Mouse (Mus musculus) urinary bladder, postnatal 36 days (tissue): ENCODE results near the gene Flywch2.

ENCODE experiments used
- DNase-seq, 2 experiments: peaks; one replicate each; pipeline ENCODE4 v3.0.0; 2022; ENCODE audit warnings: low spot score in 2 of 2, mixed read lengths in 1 of 2

Flywch2 gene

DNA sequence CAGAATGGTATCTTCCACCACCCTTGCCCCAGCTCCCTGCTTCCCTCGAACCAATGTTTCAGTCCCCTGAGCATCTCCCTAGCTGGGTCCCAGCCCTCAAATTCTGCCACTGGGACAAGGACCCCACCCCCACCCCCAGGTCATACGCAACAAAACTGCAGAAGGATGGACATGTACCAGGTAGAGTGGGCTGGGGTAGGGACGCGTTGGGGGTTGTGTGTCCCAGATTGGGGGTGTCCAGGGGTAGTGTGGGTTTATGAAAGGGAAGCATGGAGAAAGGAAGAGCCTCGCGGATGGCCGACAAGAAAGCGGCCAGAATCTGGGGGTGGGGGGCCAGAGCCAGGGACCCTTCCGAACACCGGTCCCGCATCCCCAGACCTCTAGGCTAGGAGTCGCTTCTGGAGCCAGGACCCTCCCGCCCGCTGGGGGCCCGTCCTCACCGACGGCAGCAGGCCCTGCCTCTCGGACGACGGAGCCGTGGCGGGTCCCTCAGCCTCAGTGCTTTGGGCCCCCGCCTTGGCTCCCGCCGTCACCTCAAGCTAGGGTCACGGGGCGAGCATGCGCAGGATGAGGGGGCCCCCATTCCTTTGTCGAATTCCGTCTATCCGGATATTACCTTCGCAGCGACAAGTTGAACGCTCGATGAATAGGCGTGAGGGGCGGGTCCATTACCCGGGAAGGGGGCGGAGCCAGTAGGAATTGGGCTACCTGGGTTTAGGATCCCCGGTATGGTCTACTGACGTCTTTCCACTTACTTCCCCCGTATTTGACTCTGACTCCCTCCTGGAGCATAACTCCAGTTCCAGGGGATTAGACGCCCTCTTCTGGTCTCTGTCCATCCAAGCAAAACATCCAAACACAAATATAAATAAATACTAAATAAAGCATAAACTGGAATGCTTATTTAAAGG, at the start of gene Flywch2:
Gene Flywch2 (minus strand): TSS at position 521 of the 911 bp plus-strand sequence.
- DNase-seq, result peak; percentile 72 to 78

DNA sequence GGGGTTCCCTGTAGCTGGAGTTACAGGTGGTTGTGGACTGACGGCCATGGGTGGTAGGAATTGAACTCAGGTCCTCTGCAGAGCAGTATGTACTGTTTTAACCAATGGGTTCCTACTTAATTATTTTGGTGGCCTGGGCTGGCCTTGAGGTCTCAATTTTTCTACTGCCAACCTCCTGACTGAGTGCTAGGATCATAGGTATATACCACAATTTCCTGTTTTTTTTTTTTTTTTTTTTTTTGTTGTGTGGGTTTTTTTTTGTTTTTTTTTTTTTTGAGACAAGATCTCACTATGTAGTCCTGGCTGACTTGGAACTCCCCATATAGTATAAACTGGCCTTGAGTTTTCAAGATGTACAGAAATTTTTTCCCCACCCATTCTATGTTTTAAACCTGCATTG, 45.3 kb upstream of the Flywch2 start:
- no peak for DNase-seq

DNA sequence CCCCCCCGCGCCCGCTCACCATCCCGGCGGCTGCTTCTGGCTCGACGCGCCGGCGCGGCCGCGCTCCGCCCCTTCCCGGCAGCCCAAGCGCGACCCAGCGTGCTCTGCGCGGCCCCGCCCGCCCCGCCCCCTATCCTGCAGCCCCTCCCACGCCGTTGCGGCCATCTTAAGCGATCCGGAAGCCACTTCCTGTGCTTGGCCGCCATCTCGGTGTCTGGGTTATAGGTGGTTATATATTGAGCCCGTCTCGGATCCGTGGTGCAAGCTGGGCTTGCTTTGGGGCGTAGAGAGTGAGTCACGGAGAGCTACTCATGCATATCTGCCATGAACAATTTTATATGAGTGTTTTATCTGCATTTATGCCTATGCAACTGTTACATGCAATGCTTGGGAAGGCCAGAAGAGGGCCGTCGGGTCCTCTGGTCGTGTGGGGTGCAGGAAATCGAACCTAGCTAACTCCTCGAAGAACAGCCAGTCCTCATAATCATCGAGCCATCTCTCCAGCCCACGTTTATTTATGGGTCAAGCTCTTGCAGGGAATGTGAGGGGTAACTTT, 43.3 kb upstream of the Flywch2 start, which contains the start of gene Elob:
Gene Elob (minus strand): TSS at position 73 of the 556 bp plus-strand sequence.
- peak; percentile 68 to 82 for DNase-seq

DNA sequence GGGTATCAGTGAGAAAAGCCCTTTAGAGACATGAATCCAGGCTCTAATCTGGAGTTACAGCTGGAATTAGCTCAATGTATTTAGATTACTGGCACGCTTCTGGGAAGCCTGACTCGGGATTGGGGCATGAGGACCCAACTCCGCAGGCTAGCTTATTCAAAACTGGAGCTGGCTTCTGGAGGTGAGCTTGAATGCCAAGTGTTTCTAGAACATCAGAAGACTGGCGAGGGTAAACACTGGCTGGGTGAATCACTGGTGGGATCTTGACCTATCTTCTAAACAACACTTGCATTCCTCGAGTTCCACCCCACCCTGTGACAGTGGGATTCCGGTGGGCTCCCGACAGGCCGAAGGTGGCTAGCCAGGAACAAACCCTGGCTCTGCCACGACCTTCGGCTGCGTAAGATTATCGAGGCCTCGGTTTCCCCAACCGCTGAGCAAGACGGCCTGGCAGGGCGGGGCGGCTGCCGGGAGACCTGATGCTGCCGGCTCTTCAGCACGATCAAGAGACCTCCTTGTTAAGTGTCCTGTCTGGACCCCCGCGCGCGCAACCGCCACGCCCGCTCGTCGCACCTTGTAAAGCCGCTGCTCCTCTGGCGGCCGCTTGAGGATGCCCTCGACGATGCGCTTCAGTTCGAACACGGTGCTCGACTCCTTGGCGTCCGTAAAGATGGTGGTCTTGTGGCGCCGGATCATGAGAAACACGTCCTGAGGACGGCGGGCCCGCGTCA, 42.6 kb upstream of the Flywch2 start:
- peak; percentile 42 to 51 for DNase-seq

DNA sequence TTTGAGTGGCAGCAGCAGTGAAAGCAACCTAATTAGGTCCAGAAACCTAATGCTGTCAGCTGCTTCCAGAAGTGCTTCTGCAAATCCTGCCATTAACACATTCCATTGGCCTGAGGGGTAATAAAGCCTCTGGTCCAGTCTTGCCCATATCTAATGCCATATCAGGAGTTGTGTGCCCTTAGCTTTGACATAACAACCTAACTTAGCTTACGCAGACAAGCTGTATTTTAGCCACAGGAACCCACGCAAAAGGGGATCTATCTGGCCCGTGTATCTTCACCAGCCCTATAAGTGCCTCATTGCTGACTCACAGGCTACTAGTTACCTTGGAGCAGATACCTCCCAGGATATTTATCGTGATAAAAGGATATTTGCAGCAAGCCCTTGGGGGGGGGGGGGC, 39.7 kb upstream of the Flywch2 start:
- no peak for DNase-seq

DNA sequence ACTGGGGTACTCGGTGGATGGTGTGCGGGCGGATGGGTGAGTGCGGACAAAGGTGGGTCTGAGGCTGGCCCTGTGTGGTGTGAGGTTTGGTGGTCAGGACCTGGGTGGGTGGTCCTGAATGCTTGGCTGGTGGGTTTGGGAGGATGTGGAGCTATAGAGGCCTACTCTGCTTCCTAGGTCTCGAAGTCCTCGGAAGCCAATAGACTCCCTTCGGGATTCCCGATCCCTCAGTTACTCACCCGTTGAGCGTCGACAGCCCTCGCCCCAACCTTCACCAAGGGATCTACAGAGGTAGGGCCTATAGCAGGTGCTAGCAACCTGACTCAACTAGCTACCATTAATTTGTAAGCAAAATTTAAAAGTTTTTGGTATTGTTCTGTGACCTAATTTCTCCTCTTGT, 37.7 kb upstream of the Flywch2 start:
- no peak for DNase-seq

DNA sequence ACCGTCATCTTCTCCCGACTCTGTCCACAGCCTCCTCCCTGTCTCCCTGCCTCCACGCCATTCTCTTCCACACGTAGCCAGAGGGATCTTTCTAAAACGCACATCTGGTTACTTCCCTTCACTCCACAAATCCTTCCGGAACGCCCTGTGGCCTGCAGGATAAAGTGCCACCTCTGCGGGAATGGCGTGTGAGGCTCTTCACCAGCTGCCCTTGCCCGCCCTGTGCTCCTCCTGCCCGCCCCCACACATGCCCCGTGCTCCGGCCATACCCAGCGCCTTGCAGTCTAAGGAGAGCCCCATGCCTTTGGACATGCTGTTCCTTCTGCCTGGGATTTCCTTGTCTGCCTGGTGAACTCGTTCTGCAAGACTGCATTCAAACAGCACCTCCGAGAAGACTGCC, 37.1 kb upstream of the Flywch2 start:
- no peak for DNase-seq

DNA sequence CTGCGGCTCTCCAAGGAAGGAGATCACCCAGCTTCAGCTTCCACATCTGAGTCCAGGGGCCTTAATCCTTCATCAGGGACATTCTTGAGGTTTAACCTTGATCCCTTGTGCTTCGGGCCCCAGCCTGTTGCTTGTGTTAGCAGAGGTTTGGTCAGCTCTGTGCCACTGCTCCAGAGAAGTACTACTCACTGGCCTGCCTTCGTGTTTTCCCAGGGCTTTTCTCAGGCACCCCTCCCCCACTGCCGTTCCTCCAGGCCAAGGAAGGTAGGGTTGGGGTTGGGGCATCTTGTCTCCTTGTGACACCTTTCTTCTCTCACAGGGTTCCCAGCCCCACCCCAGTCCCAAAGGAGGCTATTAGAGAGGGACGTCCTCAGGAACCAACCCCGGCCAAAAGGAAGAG, 36.2 kb upstream of the Flywch2 start:
- DNase-seq, result no peak

DNA sequence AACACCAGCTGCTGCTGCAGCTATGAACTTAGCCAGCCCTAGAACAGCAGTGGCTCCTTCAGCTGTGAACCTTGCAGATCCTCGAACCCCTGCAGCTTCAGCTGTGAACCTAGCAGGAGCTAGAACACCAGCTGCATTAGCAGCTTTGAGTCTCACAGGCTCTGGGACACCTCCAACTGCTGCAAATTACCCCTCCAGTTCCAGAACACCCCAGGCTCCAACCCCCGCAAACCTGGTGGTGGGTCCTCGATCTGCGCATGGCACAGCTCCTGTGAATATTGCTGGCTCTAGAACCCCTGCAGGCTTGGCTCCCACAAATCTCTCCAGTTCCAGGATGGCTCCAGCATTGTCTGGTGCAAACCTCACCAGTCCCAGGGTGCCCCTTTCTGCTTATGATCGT, 34.9 kb upstream of the Flywch2 start:
- no peak for DNase-seq

DNA sequence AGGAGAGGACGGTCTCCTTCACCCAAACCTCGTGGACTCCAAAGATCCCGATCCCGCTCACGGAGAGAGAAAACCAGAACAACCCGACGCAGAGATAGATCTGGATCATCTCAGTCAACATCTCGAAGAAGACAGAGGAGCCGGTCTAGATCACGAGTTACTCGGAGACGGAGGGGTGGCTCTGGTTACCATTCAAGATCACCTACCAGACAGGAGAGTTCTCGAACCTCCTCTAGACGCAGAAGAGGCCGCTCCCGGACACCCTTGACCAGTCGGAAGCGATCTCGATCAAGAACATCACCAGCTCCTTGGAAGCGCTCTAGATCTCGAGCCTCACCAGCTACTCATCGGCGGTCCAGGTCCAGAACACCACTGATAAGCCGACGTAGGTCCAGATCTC, 33.4 kb upstream of the Flywch2 start:
- no peak for DNase-seq

DNA sequence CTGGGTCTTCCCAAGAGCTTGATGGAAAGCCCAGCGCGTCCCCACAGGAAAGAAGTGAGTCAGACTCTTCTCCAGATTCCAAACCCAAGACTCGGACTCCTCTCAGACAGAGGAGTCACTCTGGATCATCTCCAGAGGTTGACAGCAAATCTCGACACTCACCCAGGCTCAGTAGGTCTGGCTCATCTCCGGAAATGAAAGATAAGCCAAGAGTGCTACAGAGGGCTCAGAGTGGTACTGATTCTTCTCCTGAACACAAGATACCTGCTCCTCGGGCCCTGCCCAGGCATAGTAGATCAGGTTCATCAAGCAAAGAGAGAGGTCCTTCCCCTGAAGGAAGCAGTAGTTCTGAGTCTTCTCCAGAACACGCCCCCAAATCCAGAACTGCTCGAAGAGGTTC, 32.7 kb upstream of the Flywch2 start:
- no peak for DNase-seq

DNA sequence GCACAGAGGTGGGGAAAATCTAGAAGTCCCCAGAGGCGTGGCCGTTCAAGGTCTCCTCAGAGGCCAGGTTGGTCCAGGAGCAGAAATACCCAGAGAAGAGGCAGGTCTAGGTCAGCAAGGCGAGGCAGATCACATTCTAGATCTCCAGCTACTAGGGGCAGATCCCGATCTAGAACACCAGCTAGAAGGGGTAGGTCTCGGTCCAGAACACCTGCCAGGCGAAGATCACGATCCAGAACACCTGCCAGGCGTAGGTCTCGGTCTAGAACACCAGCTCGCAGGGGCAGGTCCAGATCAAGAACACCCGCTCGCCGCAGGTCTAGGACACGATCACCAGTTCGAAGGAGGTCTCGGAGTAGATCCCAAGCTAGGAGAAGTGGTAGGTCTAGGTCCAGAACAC, 29.8 kb upstream of the Flywch2 start:
- DNase-seq, result no peak

DNA sequence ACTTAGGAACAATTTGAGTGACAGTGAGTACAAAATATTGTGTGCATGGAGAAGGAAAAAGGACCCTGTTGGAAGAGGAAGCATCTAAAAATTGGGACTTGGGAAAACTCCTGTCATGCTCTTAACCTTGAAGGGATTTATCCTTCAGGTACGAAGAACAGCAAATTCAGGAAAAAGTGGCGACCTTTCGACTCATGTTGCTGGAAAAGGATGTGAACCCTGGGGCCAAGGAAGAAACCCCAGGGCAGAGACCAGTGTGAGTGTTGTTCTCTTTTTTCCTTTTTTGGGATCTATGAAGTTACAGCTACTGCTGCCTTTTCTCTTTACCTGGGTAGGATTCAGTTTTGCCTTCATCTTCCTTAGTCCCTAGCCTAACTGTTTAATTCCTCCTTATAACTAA, 22.0 kb upstream of the Flywch2 start:
- DNase-seq, result no peak

DNA sequence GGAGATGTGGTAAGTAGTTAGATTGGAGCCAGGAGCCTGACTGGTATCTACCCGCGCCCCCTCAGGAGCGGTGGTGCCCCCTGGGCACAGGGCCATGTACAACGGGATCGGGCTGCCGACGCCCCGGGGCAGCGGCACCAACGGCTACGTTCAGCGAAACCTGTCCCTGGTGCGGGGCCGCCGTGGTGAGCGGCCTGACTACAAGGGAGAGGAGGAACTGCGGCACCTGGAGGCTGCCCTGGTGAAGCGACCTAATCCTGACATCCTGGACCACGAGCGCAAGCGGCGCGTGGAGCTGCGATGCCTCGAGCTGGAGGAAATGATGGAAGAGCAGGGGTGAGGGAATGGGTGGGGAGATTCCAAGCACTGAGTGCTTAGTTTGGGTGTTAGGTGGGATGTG, 21.0 kb upstream of the Flywch2 start:
- DNase-seq, result no peak

DNA sequence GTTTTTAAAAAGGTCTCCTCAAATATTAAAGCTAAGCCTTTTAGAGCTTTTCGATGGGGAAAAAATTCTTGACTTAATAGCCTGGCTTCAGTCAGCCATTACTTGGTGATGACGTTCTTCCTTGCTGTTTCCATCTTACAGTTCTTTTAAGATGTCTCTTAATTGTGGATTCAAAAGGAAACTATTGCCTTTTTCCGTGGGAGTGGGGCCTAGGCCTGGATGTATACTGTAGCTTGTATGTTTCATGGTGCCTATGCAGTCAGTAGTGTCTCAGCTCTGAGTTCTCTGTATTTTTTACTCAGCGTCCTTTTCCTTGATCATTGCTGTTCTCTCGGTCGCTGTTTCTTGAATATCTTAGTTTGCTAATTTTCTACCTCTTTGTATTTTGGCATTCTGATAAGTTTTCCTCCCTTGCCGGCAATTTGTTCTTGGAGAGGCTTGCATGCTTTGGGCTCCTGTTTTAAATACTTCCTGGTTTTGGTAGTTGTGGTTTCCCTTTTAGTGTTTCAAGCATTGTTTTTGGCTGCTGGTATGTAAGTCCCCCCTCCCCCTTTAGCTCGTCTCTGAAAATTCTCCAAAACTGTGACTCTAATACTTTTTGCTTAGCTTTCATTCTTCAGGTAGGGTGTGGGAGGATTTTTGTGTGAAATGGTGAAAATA, 18.7 kb upstream of the Flywch2 start:
- DNase-seq, result no peak

DNA sequence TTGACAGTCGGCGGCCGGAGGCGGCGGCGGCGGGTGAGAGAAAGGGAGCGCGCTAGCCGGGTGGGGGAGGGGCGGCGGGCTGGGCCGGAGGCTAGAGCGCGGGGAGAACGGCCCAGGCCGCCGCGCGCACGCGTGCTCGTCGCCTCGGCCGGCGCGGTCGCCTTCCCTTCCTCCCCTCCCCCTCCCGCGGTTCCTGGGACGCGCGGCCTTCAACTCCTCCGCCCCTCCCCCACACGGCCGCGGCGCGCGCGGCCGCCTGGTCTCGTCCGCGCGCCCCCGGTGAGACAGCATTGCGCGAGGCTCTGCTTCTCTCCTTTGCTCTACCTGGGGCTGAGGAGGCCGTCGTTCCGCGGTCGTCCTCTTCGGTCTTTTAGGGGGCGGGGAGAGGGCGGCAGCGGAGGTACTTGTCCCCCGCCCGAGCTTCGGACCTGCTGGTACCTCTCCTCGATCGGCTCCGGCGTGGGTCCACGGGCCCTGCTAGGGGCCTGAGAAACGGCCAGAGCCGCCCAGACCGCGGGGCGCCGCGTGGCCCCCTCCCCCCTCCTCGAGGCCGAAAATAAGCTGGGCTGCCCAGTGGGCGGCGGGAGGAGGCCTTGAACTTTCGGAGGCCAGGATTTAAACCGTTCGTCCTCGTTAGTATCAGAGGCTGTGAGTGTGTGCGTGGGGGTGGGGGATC, 17.6 kb upstream of the Flywch2 start:
- peak; percentile 52 to 74 for DNase-seq

DNA sequence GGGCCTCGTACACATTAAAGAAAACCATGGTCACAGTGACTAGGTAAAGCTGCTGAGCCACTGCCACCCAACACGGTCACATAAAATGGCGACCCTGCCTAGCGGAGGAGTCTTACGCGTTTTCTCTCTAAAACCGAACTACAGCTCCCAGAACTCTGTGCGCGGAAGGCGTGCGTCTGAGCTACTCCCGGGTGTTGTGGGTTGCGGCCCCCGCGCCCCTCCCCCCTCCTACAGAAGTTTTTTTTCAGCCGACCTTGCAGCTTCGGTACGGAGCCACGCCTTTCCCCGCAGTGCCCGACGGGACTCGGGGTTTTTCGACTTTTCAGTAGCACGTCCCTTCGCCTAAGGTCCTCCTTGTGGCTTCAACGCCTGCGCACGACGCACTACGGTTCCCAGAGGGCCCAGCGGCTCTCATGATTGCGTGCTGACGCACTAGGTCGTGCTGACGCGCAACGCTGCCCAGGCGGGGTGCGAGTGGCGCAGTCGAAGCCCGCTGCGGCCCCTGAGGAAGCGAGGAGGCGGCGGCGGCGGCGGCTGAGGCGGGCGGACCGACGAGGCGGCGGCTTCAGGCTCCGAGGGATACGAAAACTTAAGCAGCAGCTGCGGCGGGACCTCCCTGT, 17.0 kb upstream of the Flywch2 start:
- peak; percentile 93 to 98 for DNase-seq

DNA sequence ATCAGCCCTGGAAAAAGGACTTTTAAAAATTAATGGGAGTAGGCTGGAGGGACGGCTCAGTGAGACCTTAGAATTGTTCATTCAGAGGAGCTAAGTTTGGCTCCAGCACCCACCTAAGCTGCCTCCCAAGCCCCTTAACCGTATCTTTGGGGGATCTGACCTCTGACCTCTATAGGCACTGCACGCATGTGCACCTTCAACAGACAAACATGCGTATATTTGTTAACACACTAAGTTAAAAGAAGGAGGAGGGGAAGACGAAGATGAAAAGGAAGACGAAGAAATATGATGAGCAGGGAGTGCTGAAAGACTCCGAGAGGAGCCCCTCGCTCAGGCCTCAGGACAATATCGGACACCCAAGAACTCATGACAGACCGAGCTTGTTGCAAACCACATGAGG, 15.7 kb upstream of the Flywch2 start:
- DNase-seq, result no peak

DNA sequence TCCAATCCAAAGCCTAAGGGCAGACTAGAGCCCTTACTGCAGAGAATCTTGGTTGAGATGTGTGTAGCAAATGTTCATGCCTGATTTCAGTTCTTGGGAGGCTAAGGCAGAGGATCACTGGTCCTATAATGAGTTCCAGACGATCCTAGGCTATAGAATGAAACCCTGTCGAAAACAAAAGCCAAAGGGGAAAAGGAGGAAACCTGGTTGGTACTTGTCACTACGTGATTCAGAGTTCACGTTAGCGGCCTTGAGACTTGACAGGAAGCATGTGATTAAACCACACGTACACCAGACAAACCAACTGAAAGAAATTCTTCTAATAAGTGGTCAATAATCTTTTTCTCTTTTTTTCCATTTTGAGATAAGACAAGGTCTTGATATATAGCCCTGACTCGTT, 11.4 kb upstream of the Flywch2 start:
- DNase-seq, result no peak

DNA sequence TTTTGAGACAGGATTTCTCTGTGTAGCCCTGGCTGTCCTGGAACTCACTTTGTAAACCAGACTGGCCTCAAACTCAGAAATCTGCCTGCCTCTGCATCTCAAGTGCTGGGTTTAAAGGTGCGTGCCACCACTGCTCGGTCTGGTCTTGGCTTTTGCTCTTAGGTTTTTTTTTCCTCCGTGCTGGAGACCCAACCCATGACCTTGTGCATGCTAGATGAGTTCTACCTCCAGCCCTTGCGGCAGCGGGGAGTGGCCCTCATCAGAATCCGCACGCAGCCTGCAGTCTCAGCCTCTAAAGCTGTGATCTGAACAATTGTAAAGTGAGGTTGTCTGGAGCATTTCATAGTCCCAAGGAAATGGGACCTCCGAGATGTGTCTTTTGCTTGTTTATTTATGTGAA, 9.4 kb upstream of the Flywch2 start:
- DNase-seq, result no peak

DNA sequence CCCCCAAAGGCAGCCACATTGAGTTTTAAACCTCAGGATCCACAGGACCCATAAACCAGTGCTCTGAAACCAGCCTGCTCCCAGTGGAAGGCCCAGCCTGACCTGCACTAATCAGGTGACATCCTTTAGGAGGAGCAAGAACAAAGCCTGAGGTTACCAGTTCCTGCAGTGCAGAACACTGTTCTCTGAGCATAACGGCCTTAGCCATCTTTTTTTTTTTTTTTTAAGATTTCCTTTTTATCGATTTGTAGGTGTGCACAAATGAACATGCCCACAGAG, 5.1 kb upstream of the Flywch2 start:
- no peak for DNase-seq
